Mouse (Mus musculus): Measurements from ENCODE around the gene Chst11.

GRCm38 (mm10) chr10:83068466-83068865 is 83.2 kb downstream of the Chst11 start:
- TF ChIP-seq POLR2A (IDR thresholded peaks at IDR 0.05; ENCODE audit: borderline replicate concordance, extremely low read depth, insufficient read depth, insufficient read length, poor library complexity, severe bottlenecking) (no peak), CTCF (IDR thresholded peaks at IDR 0.05; ENCODE audit: borderline replicate concordance, extremely low read depth, insufficient read depth, insufficient read length) (no peak)
